Mouse (Mus musculus) lung, postnatal 0 days (tissue): ENCODE measurements around the gene Gm10318. TPM values are rescaled to one million over a fixed set of nuclear protein-coding genes. Genes with fewer than 3 reads are reported as not detected.

Source experiments
- ATAC-seq: fragments of 200-750 bp; cut with Nextera tagmentation; 2 replicates; pipeline ENCODE4 v1.8.0; 2017; ENCODE audit warnings: moderate library complexity
- DNase-seq: peaks from one replicate; pipeline ENCODE4 v3.0.0-alpha.2; 2016; ENCODE audit warnings: low spot score
- H3K27ac ChIP-seq: fragments of 300-500 bp; sonication (generic); 2 replicates; pipeline ENCODE4 v1.5.1; 2014; ENCODE audit warnings: antibody characterized with exemption, mild to moderate bottlenecking, low read length, mixed read lengths
- H3K27me3 ChIP-seq: fragments of 300-500 bp; sonication (generic); replicated peaks from 2 replicates; pipeline ENCODE4 v1.6.1; 2014; ENCODE audit warnings: low read length, mixed read lengths; ENCODE audit not compliant: insufficient read depth
- H3K36me3 ChIP-seq: fragments of 300-500 bp; sonication (generic); 2 replicates; pipeline ENCODE4 v1.6.1; 2014; ENCODE audit warnings: low read length, mixed read lengths; ENCODE audit not compliant: insufficient read depth
- H3K4me1 ChIP-seq: fragments of 300-500 bp; sonication (generic); 2 replicates; pipeline ENCODE4 v1.6.1; 2014; ENCODE audit warnings: antibody characterized with exemption, low read depth, low read length, mixed read lengths; ENCODE audit not compliant: insufficient read depth
- H3K4me2 ChIP-seq: fragments of 300-500 bp; sonication (generic); replicated peaks from 2 replicates; pipeline ENCODE4 v1.6.1; 2014; ENCODE audit warnings: low read depth, mild to moderate bottlenecking, low read length, moderate library complexity, mixed read lengths
- H3K4me3 ChIP-seq: fragments of 300-500 bp; sonication (generic); 2 replicates; pipeline ENCODE4 v1.5.1; 2014; ENCODE audit warnings: low read depth, low read length
- H3K9ac ChIP-seq: fragments of 300-500 bp; sonication (generic); replicated peaks from 2 replicates; pipeline ENCODE4 v1.6.1; 2014; ENCODE audit warnings: low read depth, mild to moderate bottlenecking
- H3K9me3 ChIP-seq: fragments of 300-500 bp; sonication (generic); 2 replicates; pipeline ENCODE4 v1.6.1; 2016; ENCODE audit warnings: low read length, mixed read lengths
- CTCF ChIP-seq: IDR thresholded peaks from 2 replicates; pipeline ENCODE4 v1.5.1; 2016; ENCODE audit warnings: antibody characterized with exemption, mild to moderate bottlenecking
- EP300 ChIP-seq: IDR thresholded peaks from 2 replicates; pipeline ENCODE4 v1.6.1; 2016; ENCODE audit warnings: antibody characterized with exemption, mild to moderate bottlenecking, control low read depth
- WGBS: fragments of 180-500 bp; shearing (Covaris S2); extraction: QIAGEN DNeasy Blood & Tissue Kit; methylation state at CpG from one replicate; pipeline ENCODE4 v1.1.7; 2014; 5-methylcytosine and 5-hydroxymethylcytosine counted together
- polyA plus RNA-seq: library from polyadenylated mRNA; unstranded; fragments of >200 nt; fragmentation: Nextera tagmentation; extraction: Ambion mirVana; gene quantifications from 2 replicates; pipeline ENCODE4 v1.2.1, GENCODE M21; 2015

The Gm10318 gene
- polyA plus RNA-seq, 1 experiment from 2014 or later = not detected

DNA sequence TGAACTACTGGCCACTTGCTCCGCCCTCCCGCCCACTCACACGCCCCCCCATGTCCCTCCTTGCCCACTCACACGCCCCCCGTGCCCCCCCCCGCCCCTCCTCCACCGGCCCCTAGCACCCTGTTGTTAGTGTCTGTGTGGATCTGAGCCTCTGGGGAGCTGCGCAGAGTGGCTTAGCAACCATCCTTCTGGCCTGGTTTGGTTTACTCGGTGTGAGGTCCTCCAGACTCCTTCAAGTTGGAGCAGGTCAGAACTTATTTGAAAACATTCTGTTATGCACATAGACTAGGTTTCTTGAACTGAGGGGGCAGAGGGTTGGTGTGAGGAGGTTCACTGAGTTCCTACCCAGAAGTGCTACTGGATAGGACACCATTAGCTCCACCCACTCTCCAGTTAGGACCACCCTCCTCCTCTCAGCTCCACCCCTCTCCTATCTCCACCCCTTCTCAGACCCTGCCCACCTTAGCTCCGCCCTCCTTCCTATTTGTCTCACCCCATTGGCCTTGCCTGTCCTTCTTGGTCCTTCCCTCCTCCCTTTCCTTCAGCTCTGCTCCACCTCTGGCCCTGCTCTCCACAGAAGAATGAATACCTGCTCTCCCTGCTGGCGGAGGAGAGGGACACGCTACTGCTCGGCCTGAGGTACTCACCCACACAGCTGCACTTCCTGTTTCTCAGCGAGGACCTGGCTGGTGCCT lies 11.6 kb downstream of the Gm10318 start:
- H3K4me2 ChIP-seq = 0 out of 2 replicates have a peak overlapping the region, but pooled peaks have one; percentile 27
- no peak overlapping the region for H3K4me3 ChIP-seq
- 26% methylated on average over 14 of the region's 14 CpGs for WGBS
- H3K36me3 ChIP-seq = no peaks in the 10 kb centered on the region
- no peaks in the 10 kb centered on the region for H3K9me3 ChIP-seq
- DNase-seq (peak; percentile 75), ATAC-seq (peak; percentile 90)
- TF ChIP-seq EP300 (no peak), CTCF (no peak)
- H3K4me1 ChIP-seq = no peaks in the 10 kb centered on the region
- H3K9ac ChIP-seq = no peak overlapping the region
- peaks cover 8% of the 10 kb centered on the region; the same call in 1 of the 2 replicates for H3K27me3 ChIP-seq
- H3K27ac ChIP-seq = no peak overlapping the region

DNA sequence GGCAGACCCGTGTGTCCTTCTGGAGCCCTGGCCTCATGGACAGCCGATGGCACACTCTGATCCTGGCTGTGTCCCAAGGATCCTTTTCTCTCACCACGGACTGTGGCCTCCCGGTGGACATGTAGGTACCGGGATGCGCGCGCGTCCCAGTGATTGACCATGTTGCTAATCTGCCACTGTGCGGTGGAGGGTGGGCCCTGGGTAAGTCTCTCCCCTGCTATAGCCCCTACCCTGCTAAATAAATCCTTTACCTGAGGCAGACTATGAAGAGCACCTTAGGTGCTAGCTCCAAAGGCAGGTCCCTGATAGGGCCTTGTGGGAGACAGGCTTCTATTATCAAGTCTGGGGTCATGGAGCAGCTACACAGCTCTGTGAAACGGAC lies 12.1 kb downstream of the Gm10318 start:
- H3K36me3 ChIP-seq = no peaks in the 10 kb centered on the region
- H3K9ac ChIP-seq = no peak overlapping the region
- 0 out of 2 replicates have a peak overlapping the region, but pooled peaks have one; percentile 27 for H3K4me2 ChIP-seq
- DNase-seq (no peak), ATAC-seq (no peak)
- H3K4me3 ChIP-seq = no peak overlapping the region
- H3K4me1 ChIP-seq = no peaks in the 10 kb centered on the region
- no peak overlapping the region for H3K27ac ChIP-seq
- H3K27me3 ChIP-seq = peaks cover 8% of the 10 kb centered on the region; the same call in 1 of the 2 replicates
- 29% methylated on average over 11 of the region's 11 CpGs for WGBS
- H3K9me3 ChIP-seq = no peaks in the 10 kb centered on the region
- TF ChIP-seq EP300 (no peak), CTCF (no peak)

DNA sequence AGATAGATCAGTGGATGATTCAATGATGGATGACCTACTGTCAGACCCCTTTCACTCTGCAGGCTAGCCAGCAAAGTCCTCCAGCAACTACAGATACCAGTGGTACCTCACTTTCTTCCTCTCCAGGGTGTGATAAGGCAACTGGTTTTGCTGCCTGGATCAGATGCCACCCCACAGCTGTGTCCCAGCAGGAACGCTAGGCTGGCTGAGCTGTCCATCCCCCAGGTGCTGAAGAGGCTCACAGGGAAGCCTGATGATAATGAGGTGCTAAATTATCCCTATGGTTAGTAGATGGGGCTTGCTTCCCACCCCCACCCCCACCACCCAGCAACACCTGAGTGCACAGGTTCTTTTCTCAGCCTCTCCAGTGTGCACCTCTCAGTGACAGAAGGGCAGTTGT lies 14.9 kb downstream of the Gm10318 start:
- no peak overlapping the region for H3K27ac ChIP-seq
- no peaks in the 10 kb centered on the region for H3K4me1 ChIP-seq
- WGBS = 0% methylated on average over 1 of the region's 1 CpGs
- H3K9ac ChIP-seq = no peak overlapping the region
- H3K4me2 ChIP-seq = no peak overlapping the region
- peaks cover 8% of the 10 kb centered on the region; the same call in 1 of the 2 replicates for H3K27me3 ChIP-seq
- DNase-seq (peak; percentile 7), ATAC-seq (no peak)
- no peaks in the 10 kb centered on the region for H3K9me3 ChIP-seq
- no peak overlapping the region for H3K4me3 ChIP-seq
- H3K36me3 ChIP-seq = no peaks in the 10 kb centered on the region
- no peak for TF ChIP-seq EP300
- TF ChIP-seq CTCF = no peak

DNA sequence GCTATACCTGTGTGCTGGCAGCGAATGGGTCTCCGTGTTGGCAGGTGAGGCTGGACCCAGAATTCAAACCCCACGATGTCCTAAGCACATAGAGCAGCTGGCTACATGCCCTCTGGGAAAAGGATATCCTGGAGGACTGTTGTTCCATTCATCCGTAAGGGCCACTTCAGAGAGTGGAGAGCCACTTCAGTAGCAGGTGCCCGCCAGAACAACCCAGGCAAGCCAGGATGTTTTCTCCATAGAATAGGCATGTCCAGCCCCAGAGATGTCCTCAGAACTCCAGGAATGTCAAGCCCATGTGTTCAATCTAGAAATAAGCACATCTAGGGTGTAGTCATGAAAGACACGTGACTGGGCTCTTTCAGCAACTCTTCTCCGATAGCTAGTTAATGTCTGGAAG lies 17.0 kb downstream of the Gm10318 start:
- ATAC-seq (peak; percentile 88), DNase-seq (peak; percentile 78)
- WGBS = 57% methylated on average over 7 of the region's 7 CpGs
- H3K9me3 ChIP-seq = no peaks in the 10 kb centered on the region
- H3K4me3 ChIP-seq = no peak overlapping the region
- no peak overlapping the region for H3K4me2 ChIP-seq
- no peak overlapping the region for H3K27ac ChIP-seq
- H3K27me3 ChIP-seq = peaks cover 8% of the 10 kb centered on the region; the same call in 1 of the 2 replicates
- no peak overlapping the region for H3K9ac ChIP-seq
- H3K4me1 ChIP-seq = no peaks in the 10 kb centered on the region
- TF ChIP-seq EP300 (peak; percentile 49; the same call in 1 of the 2 replicates), CTCF (no peak)
- H3K36me3 ChIP-seq = no peaks in the 10 kb centered on the region

DNA sequence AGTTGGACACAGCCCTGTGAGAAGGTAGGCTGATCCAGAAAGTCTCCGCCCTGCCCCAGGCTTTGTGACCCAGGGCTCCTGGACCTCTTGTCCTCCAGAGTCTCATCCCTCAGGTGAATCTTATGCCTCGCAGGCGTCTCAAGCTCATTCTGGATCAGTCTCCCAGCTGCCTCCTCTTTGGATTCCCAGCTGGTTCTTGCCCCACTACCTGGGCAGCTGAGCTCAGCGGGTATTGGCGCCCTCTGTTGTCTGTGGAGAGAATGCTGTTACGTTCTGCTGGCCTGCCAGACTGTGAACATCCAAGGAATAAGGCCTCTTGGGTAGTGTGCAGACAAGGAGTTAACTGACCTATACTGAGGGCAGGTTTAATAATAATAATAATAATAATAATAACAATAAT lies 26.3 kb downstream of the Gm10318 start:
- no peaks in the 10 kb centered on the region for H3K9me3 ChIP-seq
- H3K4me3 ChIP-seq = no peak overlapping the region
- DNase-seq = peak; percentile 21
- no peak for ATAC-seq
- peak; percentile 63 for TF ChIP-seq CTCF
- TF ChIP-seq EP300 = no peak
- H3K36me3 ChIP-seq = no peaks in the 10 kb centered on the region
- no peak overlapping the region for H3K9ac ChIP-seq
- 60% methylated on average over 6 of the region's 6 CpGs for WGBS
- no peaks in the 10 kb centered on the region for H3K27me3 ChIP-seq
- no peak overlapping the region for H3K27ac ChIP-seq
- no peak overlapping the region for H3K4me2 ChIP-seq
- no peaks in the 10 kb centered on the region for H3K4me1 ChIP-seq

DNA sequence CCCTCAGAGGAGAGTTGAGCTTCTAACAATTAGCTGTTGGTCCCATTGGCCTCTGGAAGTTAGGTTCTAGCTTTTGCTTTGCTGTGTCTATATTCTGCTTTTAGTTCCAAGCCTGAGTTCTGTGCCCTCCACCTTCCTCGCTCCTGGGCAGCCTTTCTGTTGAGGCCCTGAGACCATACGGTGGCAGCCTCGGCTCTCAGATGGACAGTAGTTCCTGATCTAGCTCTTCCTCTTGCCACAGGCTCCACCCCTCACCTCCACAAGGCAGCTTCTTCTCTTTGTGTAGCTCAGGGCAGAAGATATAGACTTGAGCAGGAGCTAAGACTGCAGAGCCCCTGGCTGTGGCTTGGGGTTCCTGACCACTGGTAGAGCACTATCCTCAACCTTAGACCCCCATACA lies 27.6 kb downstream of the Gm10318 start:
- H3K4me3 ChIP-seq = no peak overlapping the region
- no peaks in the 10 kb centered on the region for H3K27me3 ChIP-seq
- ATAC-seq (no peak), DNase-seq (no peak)
- H3K27ac ChIP-seq = no peak overlapping the region
- TF ChIP-seq CTCF = no peak
- no peak for TF ChIP-seq EP300
- WGBS = 70% methylated on average over 3 of the region's 3 CpGs
- H3K4me2 ChIP-seq = no peak overlapping the region
- no peaks in the 10 kb centered on the region for H3K36me3 ChIP-seq
- H3K4me1 ChIP-seq = no peaks in the 10 kb centered on the region
- H3K9ac ChIP-seq = no peak overlapping the region
- no peaks in the 10 kb centered on the region for H3K9me3 ChIP-seq
